Mouse (Mus musculus) stomach, embryonic 15.5 days (tissue): Measurements from ENCODE around the gene Cyp4f15. TPM values are rescaled to one million over a fixed set of nuclear protein-coding genes. Genes with fewer than 3 reads are reported as not detected.

Experiments used
- ATAC-seq: fragments of 200-750 bp; cut with Nextera tagmentation; 2 replicates; pipeline ENCODE4 v1.8.0; 2017; ENCODE audit warnings: low read depth, moderate number of reproducible peaks, moderate TSS enrichment; ENCODE audit not compliant: insufficient read depth, low FRiP score
- H3K27ac ChIP-seq: fragments of 300-500 bp; sonication (generic); 2 replicates; pipeline ENCODE4 v1.5.1; 2015; ENCODE audit warnings: mild to moderate bottlenecking, inconsistent platforms
- H3K27me3 ChIP-seq: fragments of 300-500 bp; sonication (generic); replicated peaks from 2 replicates; pipeline ENCODE4 v1.6.1; 2015; ENCODE audit warnings: inconsistent platforms
- H3K36me3 ChIP-seq: fragments of 300-500 bp; sonication (generic); 2 replicates; pipeline ENCODE4 v1.6.1; 2015; ENCODE audit warnings: inconsistent platforms
- H3K4me1 ChIP-seq: fragments of 300-500 bp; sonication (generic); 2 replicates; pipeline ENCODE4 v1.6.1; 2015; ENCODE audit warnings: inconsistent platforms
- H3K4me2 ChIP-seq: fragments of 300-500 bp; sonication (generic); 2 replicates; pipeline ENCODE4 v1.6.1; 2015; ENCODE audit warnings: mild to moderate bottlenecking, inconsistent platforms
- H3K4me3 ChIP-seq: fragments of 300-500 bp; sonication (generic); replicated peaks from 2 replicates; pipeline ENCODE4 v1.5.1; 2015; ENCODE audit warnings: inconsistent platforms
- H3K9ac ChIP-seq: fragments of 300-500 bp; sonication (generic); 2 replicates; pipeline ENCODE4 v1.6.1; 2015; ENCODE audit warnings: inconsistent platforms
- H3K9me3 ChIP-seq: fragments of 300-500 bp; sonication (generic); 2 replicates; pipeline ENCODE4 v1.6.1; 2016; ENCODE audit warnings: inconsistent platforms
- WGBS: fragments of 180-500 bp; shearing (Covaris S2); methylation state at CpG from one replicate; pipeline ENCODE4 v1.1.7; 2015; 5-methylcytosine and 5-hydroxymethylcytosine counted together
- polyA plus RNA-seq: library from polyadenylated mRNA; unstranded; fragments of >200 nt; fragmentation: Nextera tagmentation; extraction: Ambion mirVana; gene quantifications from 2 replicates; pipeline ENCODE4 v1.2.1, GENCODE M21; 2015

The Cyp4f15 gene
- polyA plus RNA-seq = 0.98 and 1.7 TPM in 2 replicates

DNA sequence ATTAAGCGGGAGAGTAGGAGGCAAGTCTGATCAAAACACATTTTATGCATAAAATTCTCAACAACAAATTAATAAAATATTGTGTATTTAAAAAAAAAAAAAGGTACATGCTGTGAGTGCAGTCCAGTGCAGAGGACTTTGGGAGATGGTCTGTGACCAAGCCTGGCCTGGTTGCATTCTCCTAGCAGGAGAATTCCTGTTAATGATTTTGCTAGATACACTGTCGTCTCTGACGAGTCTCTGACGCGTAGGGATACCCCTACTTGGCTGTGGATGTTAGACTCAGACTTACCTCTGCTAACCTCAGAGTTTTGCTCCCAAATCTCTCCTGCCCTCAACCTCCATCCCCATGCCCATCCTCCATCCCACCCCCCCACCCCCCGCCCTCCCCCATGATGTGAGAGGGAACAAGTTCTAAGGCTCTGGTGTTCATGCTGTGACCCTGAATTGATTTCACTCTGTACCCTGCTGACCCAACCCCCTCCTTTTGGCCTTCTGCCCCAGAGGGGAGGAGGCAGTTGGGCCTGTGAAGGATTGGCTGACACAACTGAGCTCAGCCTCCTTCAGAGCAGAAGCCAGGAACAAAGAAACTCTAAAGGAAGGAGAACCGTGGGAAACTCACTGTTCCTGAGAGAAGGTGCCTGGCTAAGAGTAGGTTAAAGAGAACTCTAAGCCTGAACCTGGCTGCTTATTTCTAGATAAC is at the start of gene Cyp4f15:
Gene Cyp4f15 (plus strand): TSS at position 580 of the 703 bp plus-strand sequence.
- H3K27me3 ChIP-seq = no peaks in the 10 kb centered on the region
- ATAC-seq = no peak
- no peaks in the 10 kb centered on the region for H3K4me1 ChIP-seq
- H3K9ac ChIP-seq = no peak within 1 kb of the TSS
- H3K9me3 ChIP-seq = no peaks in the 10 kb centered on the region
- H3K27ac ChIP-seq = no peak within 1 kb of the TSS
- no peak within 1 kb of the TSS for H3K4me3 ChIP-seq
- 29% methylated on average over 7 of the region's 7 CpGs for WGBS
- no peaks in the 10 kb centered on the region for H3K36me3 ChIP-seq
- no peak within 1 kb of the TSS for H3K4me2 ChIP-seq

DNA sequence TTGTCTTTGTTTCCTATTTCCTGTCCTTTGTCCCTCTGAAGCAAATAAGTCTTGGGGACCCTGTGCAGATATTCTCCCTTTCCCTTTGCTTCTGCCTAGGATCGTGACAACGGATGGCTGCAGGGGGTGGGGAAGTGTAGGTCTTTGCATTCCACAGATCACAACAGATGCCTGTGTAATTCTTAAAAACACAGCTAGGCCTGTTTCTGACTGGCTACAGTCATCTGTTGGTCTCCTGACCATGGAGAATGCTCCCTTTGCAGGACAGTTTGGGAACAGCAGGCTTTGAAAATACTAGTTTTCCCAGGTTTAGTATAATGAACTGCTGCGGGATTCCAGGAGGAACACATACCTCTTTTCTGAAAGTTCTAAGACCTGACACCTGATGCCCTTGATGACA is 49.1 kb upstream of the Cyp4f15 start:
- 67% methylated on average over 3 of the region's 3 CpGs for WGBS
- H3K27ac ChIP-seq = no peak overlapping the region
- no peak overlapping the region for H3K4me3 ChIP-seq
- H3K9ac ChIP-seq = no peak overlapping the region
- ATAC-seq = no peak
- no peaks in the 10 kb centered on the region for H3K27me3 ChIP-seq
- no peak overlapping the region for H3K4me2 ChIP-seq
- no peaks in the 10 kb centered on the region for H3K36me3 ChIP-seq
- H3K9me3 ChIP-seq = no peaks in the 10 kb centered on the region
- H3K4me1 ChIP-seq = no peaks in the 10 kb centered on the region

DNA sequence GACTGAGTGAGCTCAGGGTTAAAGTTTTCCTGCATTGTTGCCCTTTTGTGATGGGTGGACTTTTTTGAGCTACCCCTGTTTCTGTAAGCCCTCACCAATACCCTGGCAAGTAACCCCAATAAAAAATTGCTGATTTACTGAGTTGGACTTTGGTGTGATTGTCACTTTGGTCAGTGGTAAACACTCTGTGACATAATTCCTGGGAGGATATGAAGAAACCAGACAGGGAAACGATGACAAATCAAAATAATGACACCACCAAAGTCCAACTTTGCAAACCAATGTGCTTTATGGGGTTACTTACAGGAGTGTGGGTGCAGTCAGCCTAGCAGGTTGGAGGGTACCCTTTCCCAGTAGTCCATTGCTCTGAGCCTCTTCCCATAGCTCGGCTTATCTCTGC is 48.3 kb upstream of the Cyp4f15 start:
- no peak overlapping the region for H3K4me2 ChIP-seq
- H3K9ac ChIP-seq = no peak overlapping the region
- no peaks in the 10 kb centered on the region for H3K4me1 ChIP-seq
- H3K4me3 ChIP-seq = no peak overlapping the region
- no peaks in the 10 kb centered on the region for H3K27me3 ChIP-seq
- 78% methylated on average over 2 of the region's 2 CpGs for WGBS
- no peak for ATAC-seq
- H3K9me3 ChIP-seq = no peaks in the 10 kb centered on the region
- H3K36me3 ChIP-seq = no peaks in the 10 kb centered on the region
- H3K27ac ChIP-seq = no peak overlapping the region

DNA sequence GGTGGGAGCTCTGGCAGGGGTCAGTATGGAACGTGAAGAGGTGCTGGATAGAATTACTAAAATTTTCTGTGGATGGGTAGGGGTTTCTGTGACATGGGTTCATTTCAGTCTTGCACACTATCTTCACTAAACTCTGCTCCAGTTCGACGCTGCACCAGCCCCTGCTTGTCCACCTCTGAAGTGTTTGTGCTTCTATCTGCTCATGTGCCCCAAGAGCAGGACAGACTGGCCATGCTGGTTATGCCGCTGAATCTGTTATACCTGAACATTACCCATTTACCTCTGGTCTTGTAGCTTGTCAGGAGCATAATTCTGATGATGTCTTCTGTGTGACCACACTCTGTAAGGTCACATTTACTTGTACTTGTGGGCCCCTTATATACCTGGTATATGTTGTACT is 38.8 kb upstream of the Cyp4f15 start:
- Histone ChIP-seq H3K9ac (no peak overlapping the region), H3K27ac (no peak overlapping the region), H3K4me3 (no peak overlapping the region), H3K4me2 (no peak overlapping the region), H3K4me1 (no peaks in the 10 kb centered on the region), H3K27me3 (no peaks in the 10 kb centered on the region), H3K36me3 (no peaks in the 10 kb centered on the region), H3K9me3 (no peaks in the 10 kb centered on the region)
- WGBS = 82% methylated on average over 4 of the region's 4 CpGs
- ATAC-seq = no peak

DNA sequence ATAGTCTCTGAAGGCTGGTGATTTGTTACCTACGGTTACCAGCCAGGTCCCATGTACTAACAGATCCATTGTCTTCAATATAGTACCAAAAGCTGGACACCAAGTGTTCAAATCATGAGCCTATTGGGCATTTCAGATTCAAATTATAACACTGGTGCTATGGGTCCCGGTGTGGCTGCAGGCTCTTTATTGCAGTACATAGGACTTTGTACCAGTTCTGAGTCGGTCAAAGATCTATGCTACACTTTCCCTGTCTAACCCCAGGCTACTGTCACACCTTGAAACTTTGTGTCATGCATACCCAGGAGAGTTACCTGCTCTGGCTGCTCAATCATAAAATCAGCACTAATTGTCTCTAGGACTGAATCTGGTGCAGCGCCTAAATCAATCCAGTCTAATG is 31.6 kb upstream of the Cyp4f15 start:
- Histone ChIP-seq H3K4me3 (no peak overlapping the region), H3K4me2 (no peak overlapping the region), H3K36me3 (no peaks in the 10 kb centered on the region), H3K27me3 (no peaks in the 10 kb centered on the region), H3K9me3 (no peaks in the 10 kb centered on the region), H3K27ac (no peak overlapping the region), H3K9ac (no peak overlapping the region), H3K4me1 (no peaks in the 10 kb centered on the region)
- 86% methylated on average over 4 of the region's 4 CpGs for WGBS
- ATAC-seq = no peak

DNA sequence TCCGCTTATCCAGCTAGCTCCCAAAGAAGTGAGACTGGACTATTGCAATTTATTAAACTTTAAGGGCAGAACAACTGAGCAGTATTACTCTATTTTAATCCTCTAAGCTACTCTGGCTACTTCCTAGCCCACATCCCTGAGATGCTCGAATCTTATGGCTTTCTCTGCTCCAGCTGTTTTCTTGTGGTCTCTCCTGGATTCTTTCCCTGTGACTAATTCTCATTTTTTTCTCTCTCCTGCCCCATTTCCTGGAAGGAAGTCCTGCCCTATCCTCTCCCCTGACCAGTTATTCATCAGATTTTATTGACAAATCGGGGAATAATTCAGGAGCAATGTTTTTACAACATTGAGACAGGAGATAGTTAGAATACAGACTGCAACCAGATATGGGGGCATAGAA is 28.4 kb upstream of the Cyp4f15 start:
- Histone ChIP-seq H3K27me3 (no peaks in the 10 kb centered on the region), H3K4me3 (no peak overlapping the region), H3K4me2 (no peak overlapping the region), H3K9ac (no peak overlapping the region), H3K9me3 (no peaks in the 10 kb centered on the region), H3K36me3 (no peaks in the 10 kb centered on the region), H3K4me1 (no peaks in the 10 kb centered on the region), H3K27ac (no peak overlapping the region)
- WGBS = 67% methylated on average over 3 of the region's 3 CpGs
- ATAC-seq = no peak

DNA sequence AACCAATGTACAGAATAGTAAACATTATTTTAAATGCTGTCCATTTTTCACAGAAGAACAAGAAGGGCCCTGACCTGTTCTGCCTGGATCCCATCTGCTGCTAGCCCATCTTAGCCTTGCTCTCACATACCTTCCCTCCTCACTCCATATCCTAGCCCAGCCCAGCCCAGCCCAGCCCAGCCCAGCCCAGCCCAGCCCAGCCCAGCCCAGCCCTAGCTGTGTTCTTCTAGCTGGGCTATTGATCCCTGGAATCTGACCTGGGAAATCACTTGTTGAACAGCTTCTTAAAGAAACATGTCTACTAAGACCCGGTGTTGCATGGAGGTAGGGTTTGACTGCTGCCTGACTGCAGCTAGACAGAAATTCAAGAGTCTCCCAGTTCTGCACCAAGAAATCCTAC is 27.2 kb upstream of the Cyp4f15 start:
- Histone ChIP-seq H3K4me1 (no peaks in the 10 kb centered on the region), H3K27ac (peak overlapping the region; percentile 55; the same call in 1 of the 2 replicates), H3K4me3 (no peak overlapping the region), H3K9me3 (no peaks in the 10 kb centered on the region), H3K9ac (no peak overlapping the region), H3K36me3 (no peaks in the 10 kb centered on the region), H3K27me3 (no peaks in the 10 kb centered on the region), H3K4me2 (no peak overlapping the region)
- ATAC-seq = no peak
- 61% methylated on average over 1 of the region's 1 CpGs for WGBS

DNA sequence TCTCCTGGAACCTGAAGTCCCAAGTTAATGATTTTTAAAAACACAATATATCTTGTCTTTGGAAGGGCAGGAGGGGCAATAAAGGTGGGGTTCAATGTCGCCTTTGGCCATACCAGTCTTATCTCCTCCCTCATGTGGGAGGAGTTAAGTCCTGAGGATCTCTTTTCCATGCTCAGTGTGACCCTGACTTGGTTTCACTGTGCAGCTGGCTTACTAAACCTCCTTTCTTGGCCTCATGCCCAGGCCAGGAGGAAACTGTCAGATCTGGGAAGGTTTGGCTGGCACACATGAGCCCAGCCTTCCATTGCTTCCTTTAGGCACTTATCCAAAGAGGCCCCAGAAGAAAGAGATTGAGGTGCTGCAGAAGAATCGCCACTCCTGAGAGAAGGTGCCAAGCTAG is 26.7 kb upstream of the Cyp4f15 start, which contains the start of gene Cyp4f40:
Gene Cyp4f40 (plus strand): TSS at position 189 of the 400 bp plus-strand sequence.
- Histone ChIP-seq H3K4me1 (no peaks in the 10 kb centered on the region), H3K27ac (peak within 1 kb of the TSS; percentile 55; the same call in 1 of the 2 replicates), H3K4me3 (no peak within 1 kb of the TSS), H3K27me3 (no peaks in the 10 kb centered on the region), H3K36me3 (no peaks in the 10 kb centered on the region), H3K4me2 (no peak within 1 kb of the TSS), H3K9ac (no peak within 1 kb of the TSS), H3K9me3 (no peaks in the 10 kb centered on the region)
- WGBS = 35% methylated on average over 2 of the region's 2 CpGs
- peak; percentile 66 for ATAC-seq

DNA sequence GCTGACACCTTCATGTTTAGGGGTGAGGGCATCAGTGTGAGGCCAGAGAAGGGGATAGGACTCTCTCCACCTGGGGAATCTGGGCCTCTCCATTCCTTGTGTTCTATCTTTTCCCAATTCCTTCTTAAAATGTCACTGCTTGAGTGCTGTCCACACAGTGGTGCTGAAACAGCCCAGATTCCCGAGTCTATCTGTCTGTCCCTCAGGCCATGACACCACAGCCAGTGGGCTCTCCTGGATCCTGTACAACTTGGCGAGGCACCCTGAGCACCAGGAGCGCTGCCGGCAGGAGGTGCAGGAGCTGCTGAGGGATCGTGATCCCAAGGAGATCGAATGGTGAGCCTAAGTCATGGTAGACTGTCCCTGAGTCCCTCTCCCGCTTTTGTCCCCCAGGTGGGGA is 11.5 kb upstream of the Cyp4f15 start:
- no peaks in the 10 kb centered on the region for H3K4me1 ChIP-seq
- H3K4me2 ChIP-seq = no peak overlapping the region
- no peak overlapping the region for H3K27ac ChIP-seq
- no peaks in the 10 kb centered on the region for H3K27me3 ChIP-seq
- no peak overlapping the region for H3K4me3 ChIP-seq
- no peak overlapping the region for H3K9ac ChIP-seq
- ATAC-seq = no peak
- H3K36me3 ChIP-seq = no peaks in the 10 kb centered on the region
- H3K9me3 ChIP-seq = no peaks in the 10 kb centered on the region
- 62% methylated on average over 7 of the region's 7 CpGs for WGBS

DNA sequence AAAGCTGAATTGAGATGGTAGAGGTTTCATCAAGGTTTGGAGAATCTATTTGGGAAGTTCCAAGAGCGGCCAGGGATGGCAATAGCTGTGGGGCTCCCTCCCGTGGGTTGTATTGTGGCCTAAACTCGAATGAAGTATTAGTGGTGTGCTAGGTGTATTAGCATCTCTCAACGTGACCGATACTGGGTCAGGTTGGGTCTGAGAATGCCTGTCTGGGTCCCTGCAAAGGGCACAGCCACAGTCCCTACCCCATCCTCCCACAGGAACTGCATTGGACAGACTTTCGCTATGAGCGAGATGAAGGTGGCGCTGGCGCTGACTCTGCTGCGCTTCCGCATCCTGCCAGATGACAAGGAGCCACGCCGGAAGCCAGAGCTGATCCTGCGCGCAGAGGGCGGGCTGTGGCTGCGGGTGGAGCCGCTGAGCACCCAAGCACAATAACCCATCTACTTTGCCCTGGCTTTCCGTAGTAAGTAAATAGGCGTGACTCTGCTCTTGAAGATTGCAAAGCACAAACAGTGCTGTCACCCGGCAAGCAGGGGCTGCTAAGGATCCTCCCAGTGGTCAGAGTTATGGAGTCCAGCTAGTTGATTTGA is 9.3 kb upstream of the Cyp4f15 start:
- no peak for ATAC-seq
- H3K4me2 ChIP-seq = peak overlapping the region; percentile 35; the same call in 1 of the 2 replicates

DNA sequence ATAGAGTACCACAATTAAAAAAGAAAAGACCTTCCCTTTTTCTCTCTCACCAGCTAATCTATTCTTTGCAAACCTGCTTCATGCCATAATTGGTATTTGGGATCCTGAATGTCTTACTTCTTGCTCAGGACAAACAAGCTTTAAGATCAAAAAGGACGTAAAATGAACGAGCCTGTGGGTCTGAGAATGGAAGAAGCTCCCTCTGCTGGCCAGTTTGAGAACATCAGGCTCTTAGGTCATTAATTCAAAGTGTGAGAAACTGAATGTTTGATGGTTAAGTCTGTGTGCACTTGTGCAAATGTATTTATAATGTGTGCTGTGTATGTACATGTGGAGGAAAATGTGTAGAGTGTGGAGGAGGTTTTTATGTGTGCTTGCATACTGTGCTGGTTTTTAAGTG is 5.0 kb upstream of the Cyp4f15 start:
- ATAC-seq = no peak
- no peaks in the 10 kb centered on the region for H3K9me3 ChIP-seq
- H3K4me2 ChIP-seq = no peak overlapping the region
- H3K27me3 ChIP-seq = no peaks in the 10 kb centered on the region
- H3K36me3 ChIP-seq = no peaks in the 10 kb centered on the region
- 14% methylated on average over 2 of the region's 2 CpGs for WGBS
- no peaks in the 10 kb centered on the region for H3K4me1 ChIP-seq
- H3K9ac ChIP-seq = no peak overlapping the region
- H3K27ac ChIP-seq = no peak overlapping the region
- no peak overlapping the region for H3K4me3 ChIP-seq

More for the DNA sequence above, 9.3 kb upstream of the Cyp4f15 start:
- Histone ChIP-seq H3K36me3 (no peaks in the 10 kb centered on the region), H3K4me1 (no peaks in the 10 kb centered on the region), H3K27ac (no peak overlapping the region), H3K27me3 (no peaks in the 10 kb centered on the region), H3K9me3 (no peaks in the 10 kb centered on the region), H3K9ac (no peak overlapping the region), H3K4me3 (no peak overlapping the region)
- 35% methylated on average over 21 of the region's 21 CpGs for WGBS

DNA sequence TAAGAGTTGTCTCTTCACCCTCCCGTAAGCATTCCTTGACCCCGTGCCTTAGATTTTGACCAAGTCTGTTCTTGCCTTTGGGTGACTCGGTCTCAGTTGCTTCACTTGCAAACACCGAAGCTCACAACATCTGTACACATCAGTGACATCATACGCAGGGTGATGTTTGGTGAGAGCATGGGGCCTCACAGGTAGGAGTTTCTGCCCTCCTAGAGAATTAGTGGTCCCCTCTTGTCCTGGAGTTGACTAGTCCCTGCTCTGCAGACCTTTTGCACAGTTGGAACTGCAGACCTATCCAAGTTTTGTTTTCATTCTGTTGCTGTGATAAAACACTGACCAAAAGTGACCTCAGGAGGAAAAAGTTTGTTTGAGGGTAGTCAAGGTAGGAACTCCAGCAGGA is 1.3 kb downstream of the Cyp4f15 start:
- Histone ChIP-seq H3K9ac (no peak overlapping the region), H3K4me3 (no peak overlapping the region), H3K27me3 (no peaks in the 10 kb centered on the region), H3K27ac (no peak overlapping the region), H3K9me3 (no peaks in the 10 kb centered on the region), H3K4me2 (no peak overlapping the region), H3K4me1 (no peaks in the 10 kb centered on the region), H3K36me3 (no peaks in the 10 kb centered on the region)
- ATAC-seq = no peak
- WGBS = 81% methylated on average over 5 of the region's 5 CpGs
